Mouse (Mus musculus) right cerebral cortex, postnatal 36 days (tissue): ENCODE measurements at regions not wholly inside any gene's neighbourhood (a gene's known extent, or its start where the extent isn't known, plus 50 kb on each side); places are given as distances from the start of the nearest gene placed in this dataset.

Experiments used
- DNase-seq, 2 experiments: peaks; one replicate each; pipeline ENCODE4 v3.0.0; 2022; ENCODE audit warnings: low spot score in 2 of 2, mixed read lengths in 1 of 2

DNA sequence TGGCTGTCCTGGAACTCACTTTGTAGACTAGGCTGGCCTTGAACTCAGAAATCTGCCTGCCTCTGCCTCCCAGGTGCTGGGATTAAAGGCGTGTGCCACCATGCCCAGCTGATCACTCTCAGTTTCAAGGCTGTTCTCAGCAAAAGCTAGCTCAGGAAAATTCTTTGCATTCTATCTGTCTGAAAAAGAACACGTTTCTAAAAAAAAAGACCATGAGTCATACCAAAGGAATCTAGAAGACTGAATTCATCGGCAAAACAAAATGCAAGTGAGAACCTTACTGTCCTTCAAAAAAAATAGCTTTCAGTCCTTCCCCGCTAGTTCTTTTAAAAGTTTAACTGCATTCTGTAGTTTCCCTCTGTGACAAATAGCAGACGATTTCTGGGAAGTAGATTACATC is 596.3 kb upstream of the Syt1 start:
- DNase-seq, result no peak

- no peak for DNase-seq
These were observed 592.5 kb upstream of the Syt1 start for GRCm38 (mm10) chr10:109603241-109603640.

- no peak for DNase-seq
These were observed 587.8 kb upstream of the Syt1 start for GRCm38 (mm10) chr10:109598604-109599003.

- no peak for DNase-seq
These were observed 562.4 kb upstream of the Syt1 start for GRCm38 (mm10) chr10:109573200-109573599.

DNA sequence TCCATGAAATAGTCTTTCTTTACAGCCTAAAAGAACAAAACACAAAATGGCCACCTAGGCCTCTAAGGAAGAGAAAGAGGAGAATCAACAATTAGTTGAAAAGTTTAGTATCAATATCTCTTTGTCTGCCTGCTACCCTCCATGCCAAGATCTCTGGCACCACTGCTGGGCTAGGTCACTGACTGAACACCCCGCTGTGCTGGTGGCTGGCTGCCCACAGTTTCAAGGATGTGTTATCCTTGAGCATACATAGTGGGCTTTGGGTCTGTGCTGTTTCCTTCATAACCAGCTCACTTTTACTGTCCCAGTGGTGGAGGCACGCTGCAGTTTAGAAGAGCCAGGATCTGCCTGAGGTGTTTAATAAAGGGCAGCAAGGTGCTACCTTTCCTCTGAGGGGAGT is 559.0 kb upstream of the Syt1 start:
- no peak for DNase-seq

DNA sequence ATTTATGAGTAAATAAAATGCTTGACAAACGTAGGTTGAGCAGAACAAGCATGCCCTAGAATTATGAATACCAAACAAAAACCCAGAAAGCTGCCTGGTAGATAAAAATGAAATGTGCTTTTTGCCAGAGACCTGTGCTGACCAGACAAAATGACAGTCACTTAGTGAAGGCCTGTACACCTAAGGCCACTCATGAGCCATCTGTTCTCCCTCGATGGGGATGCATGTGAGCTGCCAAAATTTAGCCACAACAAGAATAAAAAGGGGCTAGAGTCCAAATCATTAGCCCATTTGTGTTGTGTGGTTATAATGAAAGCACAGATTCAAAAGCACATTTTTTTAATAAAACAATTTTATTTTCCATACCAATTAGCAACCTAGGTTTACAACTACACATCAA is 555.9 kb upstream of the Syt1 start:
- DNase-seq, result no peak

- DNase-seq, result no peak
These were observed 550.9 kb upstream of the Syt1 start for GRCm38 (mm10) chr10:109561638-109562037.

- no peak for DNase-seq
These were observed 550.3 kb upstream of the Syt1 start for GRCm38 (mm10) chr10:109561094-109561493.

DNA sequence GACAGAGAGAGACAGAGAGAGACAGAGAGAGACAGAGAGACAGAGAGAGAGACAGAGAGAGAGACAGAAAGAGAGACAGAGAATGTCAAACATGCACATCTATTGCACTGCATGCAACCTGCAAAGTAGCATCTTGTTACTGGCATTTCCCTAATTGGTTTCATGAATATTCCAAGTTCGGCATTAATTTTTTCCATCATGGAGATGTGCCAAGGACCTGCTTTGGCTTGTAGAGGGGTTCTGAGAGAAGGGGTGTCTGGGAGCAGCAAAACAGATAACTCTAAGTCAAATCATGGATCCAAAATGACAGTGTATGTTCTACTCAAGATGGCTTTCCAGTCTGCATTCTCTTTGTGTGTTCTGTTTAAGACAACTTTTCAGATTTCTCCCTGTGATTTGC is 532.5 kb upstream of the Syt1 start:
- DNase-seq, result no peak

DNA sequence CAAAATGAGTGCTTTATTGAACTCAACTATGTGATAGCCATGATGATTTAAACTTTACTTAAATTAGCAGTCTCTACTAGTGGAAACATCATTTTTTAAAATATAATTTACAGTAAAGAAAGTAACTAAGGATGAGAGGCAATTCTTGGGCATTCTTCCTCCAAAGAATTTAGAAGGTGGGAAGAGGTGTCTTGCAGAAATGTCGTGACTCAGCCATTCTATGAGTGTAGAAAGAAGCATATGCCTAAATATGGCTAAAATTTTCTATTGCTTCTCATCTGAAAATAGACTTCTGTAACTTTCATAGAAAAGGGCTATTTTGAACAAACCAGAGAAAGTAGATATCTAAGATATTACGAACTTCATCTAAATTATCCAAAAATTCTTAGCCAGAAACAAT is 529.4 kb upstream of the Syt1 start:
- DNase-seq, result no peak

DNA sequence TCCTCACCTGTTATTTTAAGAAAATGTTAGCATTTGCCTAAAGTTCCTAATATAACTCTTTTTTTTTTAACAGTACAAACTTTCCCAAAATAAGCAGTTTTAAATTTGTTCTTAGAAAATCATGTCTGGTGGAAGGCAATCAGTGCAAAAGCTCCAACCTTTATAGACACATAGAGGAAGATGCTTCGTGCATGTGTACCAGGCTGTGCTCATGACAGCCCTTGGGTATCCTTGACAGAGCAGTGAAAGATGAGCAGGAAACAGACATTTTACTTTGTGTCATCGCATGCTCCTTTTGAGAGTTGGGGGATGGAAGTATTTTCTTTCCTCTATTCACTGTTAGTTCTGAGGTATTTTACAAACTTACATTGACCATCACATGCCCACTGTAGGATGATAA is 517.3 kb upstream of the Syt1 start:
- no peak for DNase-seq

DNA sequence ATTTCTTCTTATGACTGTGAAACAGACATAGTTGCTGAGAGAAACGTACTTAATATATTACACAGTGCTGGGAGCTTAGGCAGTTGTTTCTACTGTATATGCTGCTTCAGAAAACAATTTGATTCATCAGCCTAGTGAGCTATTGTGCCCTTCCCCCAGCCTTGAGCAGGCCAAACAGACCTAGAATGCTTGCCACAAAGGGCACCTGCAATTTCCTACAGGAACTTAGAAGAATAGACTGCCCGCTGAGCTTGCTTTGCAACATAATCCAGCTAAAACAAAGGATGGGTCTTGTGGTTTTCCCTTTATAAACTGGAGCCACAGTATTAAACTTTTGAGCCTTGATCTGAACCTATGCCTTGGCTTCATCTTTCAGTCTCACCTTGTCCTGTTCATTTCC is 510.9 kb upstream of the Syt1 start:
- no peak for DNase-seq

GRCm38 (mm10) chr10:109517664-109518063 is 506.9 kb upstream of the Syt1 start:
- DNase-seq, result no peak

- DNase-seq, result no peak
These were observed 504.4 kb upstream of the Syt1 start for GRCm38 (mm10) chr10:109515225-109515624.

GRCm38 (mm10) chr10:109510917-109511715 is 500.3 kb upstream of the Syt1 start:
- DNase-seq, result no peak

DNA sequence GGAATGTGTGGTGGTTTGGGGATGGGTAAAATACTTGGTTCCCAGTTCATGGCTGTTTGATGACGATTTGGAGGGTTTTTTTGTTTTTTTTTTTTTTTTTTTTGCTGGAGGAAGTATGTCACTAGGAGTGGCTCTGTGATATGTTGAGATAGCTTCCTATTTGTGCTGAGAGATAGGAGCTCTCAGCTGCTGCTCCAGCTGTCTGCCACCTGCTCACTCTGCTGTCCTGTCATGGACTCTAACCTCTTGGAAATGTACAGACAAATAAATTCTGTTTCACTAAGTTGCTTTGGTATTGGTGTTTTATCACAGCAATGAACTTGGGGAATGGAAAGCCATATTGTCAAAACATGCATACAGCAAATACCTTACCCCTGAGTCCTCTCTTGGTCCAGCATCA is 497.8 kb upstream of the Syt1 start:
- no peak for DNase-seq

- no peak for DNase-seq
These were observed 496.4 kb upstream of the Syt1 start for GRCm38 (mm10) chr10:109507228-109507627.

GRCm38 (mm10) chr10:109504683-109505082 is 493.9 kb upstream of the Syt1 start:
- DNase-seq, result no peak

DNA sequence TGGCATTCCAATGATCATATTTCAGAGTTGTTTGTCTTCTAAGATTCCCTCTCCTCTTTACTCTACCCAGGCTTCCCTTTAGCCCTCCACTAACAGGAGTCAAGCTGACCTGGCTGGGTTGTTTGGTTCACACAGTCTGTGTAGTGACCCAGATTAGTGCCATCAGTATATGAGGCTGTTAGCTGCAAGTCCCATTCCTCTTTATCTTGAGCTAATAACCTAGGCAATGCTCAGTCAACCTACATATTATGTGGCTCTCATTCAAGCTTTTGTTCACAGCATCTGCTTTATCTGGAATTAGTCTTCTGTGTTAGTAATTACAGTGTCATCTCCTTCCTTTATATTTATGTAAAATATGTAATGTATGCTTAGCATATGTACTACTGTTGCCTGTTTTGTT is 490.1 kb upstream of the Syt1 start:
- DNase-seq, result no peak

DNA sequence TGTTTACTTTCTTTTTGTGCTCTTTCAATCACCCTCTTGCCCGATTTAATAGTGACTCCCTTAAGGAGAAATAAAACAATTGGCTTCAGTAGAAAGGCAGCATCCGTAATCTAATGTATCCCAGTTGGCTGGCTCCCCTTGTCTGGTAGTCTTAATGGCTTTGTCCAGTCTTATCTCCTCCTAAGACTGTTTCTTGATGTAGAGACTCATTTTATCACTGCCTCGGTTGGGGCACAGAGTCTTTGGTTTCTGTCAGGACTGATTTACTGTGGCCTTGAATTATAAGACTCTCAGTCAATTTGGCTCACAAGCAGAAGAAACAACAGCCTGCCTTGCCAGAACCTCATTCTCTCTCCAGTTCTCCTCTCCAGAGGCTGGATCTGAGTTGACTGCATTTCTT is 487.5 kb upstream of the Syt1 start:
- DNase-seq, result no peak

GRCm38 (mm10) chr10:109496161-109496560 is 485.4 kb upstream of the Syt1 start:
- DNase-seq, result peak; percentile 45 to 67

DNA sequence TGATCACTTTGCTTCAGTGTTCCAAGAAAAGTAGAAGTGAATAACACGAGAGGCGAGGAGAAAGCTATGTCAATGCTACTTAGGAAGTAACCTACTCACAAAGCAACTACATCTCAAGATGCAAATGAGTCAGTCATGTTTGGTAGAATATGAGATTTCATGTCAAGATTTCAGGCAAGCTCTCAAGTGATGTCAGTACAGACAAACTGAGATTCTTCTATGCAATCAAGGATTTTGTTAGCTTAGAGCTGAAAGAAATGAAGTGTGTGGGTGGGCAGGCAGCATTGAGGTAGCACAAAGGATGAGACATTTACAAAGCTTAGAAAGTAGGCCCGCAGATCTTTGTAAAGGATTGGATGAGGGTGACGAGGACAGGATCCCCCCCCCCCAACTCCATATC is 480.0 kb upstream of the Syt1 start:
- DNase-seq, result no peak

- peak in 1 of 2 experiments; percentile 14 for DNase-seq
These were observed 477.2 kb upstream of the Syt1 start for GRCm38 (mm10) chr10:109488000-109488399.
